In the genomic region with DNA sequence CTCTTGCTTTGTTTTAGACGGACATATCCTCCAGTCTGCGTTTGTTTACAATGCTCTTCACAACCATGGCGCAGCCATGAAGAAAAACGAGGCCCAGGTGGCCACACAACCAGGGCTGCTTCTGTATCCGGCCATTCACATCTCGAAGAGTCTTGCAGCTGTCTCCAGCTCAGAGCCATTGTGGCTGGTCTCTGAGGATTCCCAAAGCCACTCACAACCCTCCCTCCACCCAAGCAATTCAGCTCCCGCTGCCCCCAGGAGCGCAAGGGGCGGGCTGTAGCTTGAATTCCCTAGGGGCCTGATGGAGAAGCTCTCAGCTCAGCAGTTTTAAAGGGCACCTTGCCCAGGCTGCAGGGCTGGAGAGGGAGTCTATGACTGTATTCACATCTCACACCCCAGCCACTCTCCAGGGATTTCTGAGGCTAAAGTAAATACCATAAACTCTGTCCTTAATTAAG, we compare ENCODE assay signal across 10 mouse cellular contexts. TPM values are rescaled to one million over a fixed set of nuclear protein-coding genes. Genes with fewer than 3 reads are reported as not detected.
A peak's percentile ranks its signal among the peaks of the same experiment; 100 is the strongest.
DNase-seq lines count a peak whose midpoint lies in the region; ATAC-seq and TF ChIP-seq lines count a peak whose summit lies in the region.
"Had no signal": no experiment of that assay in that cellular context is flagged by ENCODE, and none has a peak within 500 bp of the region (broad histone marks: within the 10 kb centered on the region; RNA-seq: fewer than 3 reads in every experiment).

No protein-coding gene starts in this region.

- DNase-seq in lung, postnatal 0 days (ENCODE audit: low spot score) = no peak
- DNase-seq in lung, postnatal 25 days (ENCODE audit: low spot score) = no peak
- DNase-seq in heart, adult 8-10 months (ENCODE audit: low spot score) = peak; percentile 75
- peak; percentile 20 for DNase-seq in kidney, adult 18-20 months
- peak; percentile 52 to 62 for DNase-seq in left cerebral cortex, postnatal 25 days (ENCODE audit: low spot score in 2 of 2)
- peak; percentile 41 for DNase-seq in ovary, postnatal 36 days (ENCODE audit: low spot score)
- DNase-seq: liver, embryonic 13.5 days had no signal

- peaks cover 13% of the 10 kb centered on the region; the same call in 1 of the 2 replicates for H3K4me1 ChIP-seq in lung, postnatal 0 days (ENCODE audit: insufficient read depth, low read depth, low read length)
- peaks cover 37% of the 10 kb centered on the region for H3K4me1 ChIP-seq in embryonic facial prominence, embryonic 15.5 days
- H3K4me1 ChIP-seq: liver, embryonic 13.5 days had no signal

- no peak overlapping the region for H3K4me3 ChIP-seq in lung, postnatal 0 days (ENCODE audit: low read depth, low read length)
- H3K4me3 ChIP-seq in embryonic facial prominence, embryonic 15.5 days (replicated peaks) = peak overlapping the region; percentile 14
- H3K4me3 ChIP-seq: liver, embryonic 13.5 days had no signal

- no peak for TF ChIP-seq CTCF in lung, postnatal 0 days (IDR thresholded peaks at IDR 0.05)

- no peak overlapping the region for H3K27ac ChIP-seq in lung, postnatal 0 days (ENCODE audit: low read length)
- peak overlapping the region; percentile 84 for H3K27ac ChIP-seq in embryonic facial prominence, embryonic 15.5 days (replicated peaks)
- H3K27ac ChIP-seq: liver, embryonic 13.5 days had no signal

- 14% methylated on average over 9 of the region's 9 CpGs for WGBS in lung, postnatal 0 days
- 8% methylated on average over 9 of the region's 9 CpGs for WGBS in embryonic facial prominence, embryonic 15.5 days

- peak; percentile 40; the same call in 1 of the 2 replicates for ATAC-seq in lung, postnatal 0 days
- ATAC-seq in embryonic facial prominence, embryonic 15.5 days (ENCODE audit: insufficient number of reproducible peaks, low FRiP score, low TSS enrichment, low read depth) = peak; percentile 77
- ATAC-seq in megakaryocyte, adult 5-6 weeks (ENCODE audit: poor library complexity, severe bottlenecking) = no peak
- ATAC-seq: Patski had no signal

- H3K36me3 ChIP-seq in lung, postnatal 0 days (ENCODE audit: insufficient read depth, low read length) = no peaks in the 10 kb centered on the region
- H3K36me3 ChIP-seq in embryonic facial prominence, embryonic 15.5 days = no peaks in the 10 kb centered on the region
- H3K36me3 ChIP-seq: liver, embryonic 13.5 days had no signal

- no peak for TF ChIP-seq EP300 in lung, postnatal 0 days (IDR thresholded peaks at IDR 0.05)

- no peak overlapping the region for H3K9ac ChIP-seq in lung, postnatal 0 days (replicated peaks; ENCODE audit: low read depth)
- H3K9ac ChIP-seq in embryonic facial prominence, embryonic 15.5 days = no peak overlapping the region
- H3K9ac ChIP-seq: liver, embryonic 13.5 days had no signal

- H3K9me3 ChIP-seq in lung, postnatal 0 days (ENCODE audit: low read length) = no peaks in the 10 kb centered on the region
- H3K9me3 ChIP-seq in embryonic facial prominence, embryonic 15.5 days (replicated peaks) = no peaks in the 10 kb centered on the region
- H3K9me3 ChIP-seq: liver, embryonic 13.5 days had no signal

- H3K27me3 ChIP-seq in lung, postnatal 0 days (replicated peaks; ENCODE audit: insufficient read depth, low read length) = no peaks in the 10 kb centered on the region
- H3K27me3 ChIP-seq in embryonic facial prominence, embryonic 15.5 days = no peaks in the 10 kb centered on the region
- H3K27me3 ChIP-seq: liver, embryonic 13.5 days; Patski had no signal

- H3K4me2 ChIP-seq in lung, postnatal 0 days (replicated peaks; ENCODE audit: low read depth, low read length) = peak overlapping the region; percentile 30; the same call in 1 of the 2 replicates
- H3K4me2 ChIP-seq in embryonic facial prominence, embryonic 15.5 days (replicated peaks) = peak overlapping the region; percentile 47
- H3K4me2 ChIP-seq: liver, embryonic 13.5 days had no signal

- intact Hi-C loops in left cerebral cortex, postnatal 25 days (cut with DNase I) = loop anchor here (5.0 kb wide), 1 partner anchor 41 kb away; a partner anchor contains a TSS

RNA-seq across cellular contexts. Expression of a gene that starts 41.5 kb away (rescaled TPM):
- 86.9 and 130 TPM in 2 replicates for polyA plus RNA-seq in lung, postnatal 0 days (2015; fragmentation: Nextera tagmentation; extraction: Ambion mirVana)
- polyA plus RNA-seq in embryonic facial prominence, embryonic 15.5 days (2015; fragmentation: Nextera tagmentation; extraction: Ambion mirVana) = 50.1 and 50.5 TPM in 2 replicates
- total RNA-seq in heart, adult 8-10 months (2022) = 10 to 100 TPM; 29.3 to 60.0 (median 43.0) TPM
- 10 to 100 TPM; 69.3 to 73.0 TPM for total RNA-seq in left cerebral cortex, postnatal 25 days (2021)
- total RNA-seq in megakaryocyte, adult 5-6 weeks (2015) = 27.2 and 31.3 TPM in 2 replicates
- 43.9 and 48.3 TPM in 2 replicates for total RNA-seq in megakaryocyte, adult 5-6 weeks (2017)

Comparison
In these comparisons a context has a peak if more than half of its experiments do, and no peak if none do; other contexts are left out.
1. DNase-seq: peak in heart, adult 8-10 months (single experiment), kidney, adult 18-20 months (single experiment), left cerebral cortex, postnatal 25 days (2 of 2) and ovary, postnatal 36 days (single experiment); none in lung, postnatal 0 days (single experiment) and lung, postnatal 25 days (single experiment).